Mouse (Mus musculus): Measurements from ENCODE around the gene Asb13. TPM values are rescaled to one million over a fixed set of nuclear protein-coding genes. Genes with fewer than 3 reads are reported as not detected.
A peak's percentile ranks its signal among the peaks of the same experiment; 100 is the strongest.

Gene Asb13
- polyA plus RNA-seq, 1 experiment from 2014 or later, result 13.2 TPM

DNA sequence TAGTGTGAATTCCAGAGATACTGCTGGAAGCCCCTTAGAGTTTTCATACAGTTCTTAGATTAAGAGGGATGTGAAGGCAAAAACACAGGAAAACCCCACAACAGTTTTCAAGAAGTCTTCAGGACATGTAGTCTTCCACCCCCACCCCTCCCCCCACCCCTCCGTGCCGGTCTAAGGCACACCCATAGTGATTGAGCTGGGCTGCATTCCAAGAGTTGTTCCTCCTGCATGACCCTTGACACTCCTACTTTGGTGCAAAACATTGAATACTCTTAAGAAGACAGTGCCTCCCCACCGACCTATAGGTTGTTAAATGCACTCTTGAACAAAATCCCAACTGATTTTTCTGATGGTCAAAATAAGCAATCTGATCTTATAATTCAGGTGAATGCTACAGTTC lies 5.7 kb upstream of the Asb13 start:
- ATAC-seq (ENCODE audit: low FRiP score) (no peak), DNase-seq (ENCODE audit: low spot score) (no peak)
- Histone ChIP-seq H3K4me1 (replicated peaks; ENCODE audit: control insufficient read depth, insufficient read depth, low read length) (no peaks in the 10 kb centered on the region), H3K4me3 (ENCODE audit: low read depth, low read length) (no peak overlapping the region), H3K27me3 (ENCODE audit: control insufficient read depth, insufficient read depth, low read length) (peaks cover under 1% of the 10 kb centered on the region; the same call in 1 of the 2 replicates), H3K36me3 (ENCODE audit: control insufficient read depth, insufficient read depth, low read length) (no peaks in the 10 kb centered on the region), H3K27ac (ENCODE audit: low read depth, low read length) (no peak overlapping the region), H3K4me2 (replicated peaks; ENCODE audit: low read depth, low read length) (no peak overlapping the region), H3K9me3 (ENCODE audit: control insufficient read depth, low read length) (no peaks in the 10 kb centered on the region), H3K9ac (ENCODE audit: low read depth, low read length) (no peak overlapping the region)
- WGBS, result 29% methylated on average over 3 of the region's 3 CpGs

DNA sequence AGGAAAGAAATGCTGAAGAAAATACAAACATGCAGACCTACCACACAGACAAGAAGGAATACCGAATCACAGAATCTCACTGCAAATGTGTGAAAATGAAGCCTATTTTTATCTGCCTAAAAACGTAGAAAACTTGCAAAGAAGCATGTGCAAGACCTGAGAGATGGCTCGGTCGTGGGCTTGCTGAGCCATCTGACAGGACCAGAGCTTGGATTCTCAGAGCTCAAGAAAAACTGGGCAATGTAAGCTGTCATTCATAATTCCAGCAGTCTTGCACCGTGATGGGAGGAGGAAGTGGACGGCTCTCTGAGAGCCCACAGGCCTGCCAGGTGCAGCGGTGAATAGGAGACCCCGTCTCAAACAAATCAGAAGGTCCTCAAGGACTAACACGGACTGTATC lies 1.3 kb upstream of the Asb13 start:
- ATAC-seq (ENCODE audit: low FRiP score), result no peak
- Histone ChIP-seq H3K9me3 (ENCODE audit: control insufficient read depth, low read length) (no peaks in the 10 kb centered on the region), H3K27me3 (ENCODE audit: control insufficient read depth, insufficient read depth, low read length) (peaks cover 2% of the 10 kb centered on the region; the same call in 1 of the 2 replicates), H3K4me2 (replicated peaks; ENCODE audit: low read depth, low read length) (no peak overlapping the region), H3K9ac (ENCODE audit: low read depth, low read length) (no peak overlapping the region), H3K4me3 (ENCODE audit: low read depth, low read length) (no peak overlapping the region), H3K27ac (ENCODE audit: low read depth, low read length) (no peak overlapping the region), H3K4me1 (replicated peaks; ENCODE audit: control insufficient read depth, insufficient read depth, low read length) (no peaks in the 10 kb centered on the region), H3K36me3 (ENCODE audit: control insufficient read depth, insufficient read depth, low read length) (no peaks in the 10 kb centered on the region)
- no peak for DNase-seq (ENCODE audit: low spot score)
- WGBS, result 82% methylated on average over 9 of the region's 9 CpGs

GRCm38 (mm10) chr13:3633131-3633530 lies 701 bp upstream of the Asb13 start:
- Histone ChIP-seq H3K36me3 (ENCODE audit: control insufficient read depth, insufficient read depth, low read length) (no peaks in the 10 kb centered on the region), H3K27ac (ENCODE audit: low read depth, low read length) (no peak overlapping the region), H3K4me3 (ENCODE audit: low read depth, low read length) (no peak overlapping the region), H3K9me3 (ENCODE audit: control insufficient read depth, low read length) (no peaks in the 10 kb centered on the region), H3K4me2 (replicated peaks; ENCODE audit: low read depth, low read length) (no peak overlapping the region), H3K27me3 (ENCODE audit: control insufficient read depth, insufficient read depth, low read length) (peaks cover 2% of the 10 kb centered on the region; the same call in 1 of the 2 replicates), H3K9ac (ENCODE audit: low read depth, low read length) (no peak overlapping the region), H3K4me1 (replicated peaks; ENCODE audit: control insufficient read depth, insufficient read depth, low read length) (no peaks in the 10 kb centered on the region)
- ATAC-seq (ENCODE audit: low FRiP score), result no peak
- DNase-seq (ENCODE audit: low spot score), result no peak
- WGBS, result 42% methylated on average over 6 of the region's 6 CpGs

- WGBS, result 88% methylated on average over 3 of the region's 3 CpGs
- H3K9me3 ChIP-seq (ENCODE audit: control insufficient read depth, low read length), result no peaks in the 10 kb centered on the region
Observed at GRCm38 (mm10) chr13:3635076-3635475, 1.2 kb downstream of the Asb13 start.

DNA sequence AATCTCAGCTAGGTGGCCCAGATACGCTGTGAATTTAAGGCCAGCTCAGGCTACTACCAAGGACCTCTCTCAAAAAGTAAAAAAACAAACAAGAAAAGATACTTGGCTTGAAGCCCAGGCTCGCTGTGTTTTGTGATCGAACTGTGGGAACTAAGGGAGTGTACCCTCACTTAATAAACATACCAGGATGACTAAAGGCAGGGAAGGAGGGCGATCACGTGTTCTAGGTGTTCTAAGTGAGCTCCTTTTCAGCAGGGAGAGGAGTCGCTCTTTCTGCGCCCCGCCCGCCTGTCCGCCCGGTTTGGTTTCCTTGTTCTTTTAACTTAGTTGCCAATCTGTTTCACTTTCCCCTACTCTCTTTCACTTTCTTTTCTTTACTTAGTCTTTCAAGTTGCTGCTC lies 3.0 kb downstream of the Asb13 start:
- no peak overlapping the region for H3K27ac ChIP-seq (ENCODE audit: low read depth, low read length)
- peaks cover 2% of the 10 kb centered on the region; the same call in 1 of the 2 replicates for H3K27me3 ChIP-seq (ENCODE audit: control insufficient read depth, insufficient read depth, low read length)
- no peak overlapping the region for H3K4me3 ChIP-seq (ENCODE audit: low read depth, low read length)
- no peak overlapping the region for H3K4me2 ChIP-seq (replicated peaks; ENCODE audit: low read depth, low read length)
- DNase-seq (ENCODE audit: low spot score) (no peak), ATAC-seq (ENCODE audit: low FRiP score) (no peak)
- no peaks in the 10 kb centered on the region for H3K4me1 ChIP-seq (replicated peaks; ENCODE audit: control insufficient read depth, insufficient read depth, low read length)
- 74% methylated on average over 11 of the region's 11 CpGs for WGBS
- H3K9me3 ChIP-seq (ENCODE audit: control insufficient read depth, low read length), result no peaks in the 10 kb centered on the region
- no peak overlapping the region for H3K9ac ChIP-seq (ENCODE audit: low read depth, low read length)
- H3K36me3 ChIP-seq (ENCODE audit: control insufficient read depth, insufficient read depth, low read length), result no peaks in the 10 kb centered on the region

More at GRCm38 (mm10) chr13:3635076-3635475, 1.2 kb downstream of the Asb13 start:
- Histone ChIP-seq H3K27me3 (ENCODE audit: control insufficient read depth, insufficient read depth, low read length) (peaks cover 2% of the 10 kb centered on the region; the same call in 1 of the 2 replicates), H3K4me2 (replicated peaks; ENCODE audit: low read depth, low read length) (no peak overlapping the region), H3K9ac (ENCODE audit: low read depth, low read length) (no peak overlapping the region), H3K4me3 (ENCODE audit: low read depth, low read length) (no peak overlapping the region), H3K36me3 (ENCODE audit: control insufficient read depth, insufficient read depth, low read length) (no peaks in the 10 kb centered on the region), H3K4me1 (replicated peaks; ENCODE audit: control insufficient read depth, insufficient read depth, low read length) (no peaks in the 10 kb centered on the region), H3K27ac (ENCODE audit: low read depth, low read length) (no peak overlapping the region)
- no peak for DNase-seq (ENCODE audit: low spot score)
- ATAC-seq (ENCODE audit: low FRiP score), result no peak

DNA sequence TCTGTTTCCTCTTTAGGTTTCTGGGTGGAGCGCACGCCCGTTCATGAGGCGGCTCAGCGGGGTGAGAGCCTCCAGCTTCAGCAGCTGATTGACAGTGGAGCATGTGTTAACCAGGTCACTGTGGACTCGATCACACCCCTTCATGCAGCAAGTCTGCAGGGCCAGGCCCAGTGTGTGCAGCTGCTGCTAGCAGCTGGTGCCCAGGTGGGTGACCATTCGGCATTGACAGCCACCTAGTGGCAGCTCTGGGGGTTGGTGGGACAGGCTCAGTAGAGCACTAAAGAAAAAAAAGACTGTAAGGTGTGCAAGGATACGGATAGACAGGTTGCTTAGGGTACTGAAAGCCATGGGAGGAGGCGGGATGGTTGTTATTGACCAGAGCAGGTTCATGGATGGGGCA lies 8.2 kb downstream of the Asb13 start:
- 74% methylated on average over 9 of the region's 9 CpGs for WGBS

DNA sequence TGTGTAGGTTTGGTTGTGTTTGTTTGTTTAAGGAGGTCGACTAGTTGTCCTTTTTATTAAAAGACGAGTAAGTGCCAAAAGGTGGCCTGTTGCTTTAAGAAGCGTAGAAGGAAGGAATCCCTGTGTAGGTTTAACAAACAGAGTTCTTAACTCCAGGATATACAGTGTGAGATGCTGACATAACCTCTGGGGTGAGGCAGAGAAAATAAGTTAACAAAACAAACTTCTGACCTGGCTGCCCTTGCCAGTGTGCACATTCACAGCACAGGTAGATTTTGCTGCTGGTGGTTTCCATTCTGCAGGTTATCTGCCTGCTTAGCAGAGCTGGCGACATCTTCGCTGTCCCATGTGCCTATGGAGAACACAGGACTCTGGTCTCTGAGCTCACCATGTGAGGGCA lies 8.7 kb downstream of the Asb13 start:
- H3K9me3 ChIP-seq (ENCODE audit: control insufficient read depth, low read length), result no peaks in the 10 kb centered on the region
- H3K4me2 ChIP-seq (replicated peaks; ENCODE audit: low read depth, low read length), result no peak overlapping the region
- WGBS, result 78% methylated on average over 5 of the region's 5 CpGs
- H3K9ac ChIP-seq (ENCODE audit: low read depth, low read length), result no peak overlapping the region
- H3K27me3 ChIP-seq (ENCODE audit: control insufficient read depth, insufficient read depth, low read length), result no peaks in the 10 kb centered on the region
- no peaks in the 10 kb centered on the region for H3K4me1 ChIP-seq (replicated peaks; ENCODE audit: control insufficient read depth, insufficient read depth, low read length)
- ATAC-seq (ENCODE audit: low FRiP score), result no peak
- DNase-seq (ENCODE audit: low spot score), result no peak
- H3K4me3 ChIP-seq (ENCODE audit: low read depth, low read length), result no peak overlapping the region
- H3K27ac ChIP-seq (ENCODE audit: low read depth, low read length), result no peak overlapping the region
- H3K36me3 ChIP-seq (ENCODE audit: control insufficient read depth, insufficient read depth, low read length), result no peaks in the 10 kb centered on the region

More for the DNA sequence above, 8.2 kb downstream of the Asb13 start:
- no peak overlapping the region for H3K4me3 ChIP-seq (ENCODE audit: low read depth, low read length)
- ATAC-seq (ENCODE audit: low FRiP score) (no peak), DNase-seq (ENCODE audit: low spot score) (peak; percentile 18)
- H3K27me3 ChIP-seq (ENCODE audit: control insufficient read depth, insufficient read depth, low read length), result no peaks in the 10 kb centered on the region
- H3K4me1 ChIP-seq (replicated peaks; ENCODE audit: control insufficient read depth, insufficient read depth, low read length), result no peaks in the 10 kb centered on the region
- no peak overlapping the region for H3K27ac ChIP-seq (ENCODE audit: low read depth, low read length)
- H3K9ac ChIP-seq (ENCODE audit: low read depth, low read length), result no peak overlapping the region
- H3K36me3 ChIP-seq (ENCODE audit: control insufficient read depth, insufficient read depth, low read length), result no peaks in the 10 kb centered on the region
- H3K4me2 ChIP-seq (replicated peaks; ENCODE audit: low read depth, low read length), result no peak overlapping the region
- no peaks in the 10 kb centered on the region for H3K9me3 ChIP-seq (ENCODE audit: control insufficient read depth, low read length)

GRCm38 (mm10) chr13:3644871-3645270 lies 11.0 kb downstream of the Asb13 start:
- H3K9ac ChIP-seq (ENCODE audit: low read depth, low read length), result no peak overlapping the region
- no peak overlapping the region for H3K4me2 ChIP-seq (replicated peaks; ENCODE audit: low read depth, low read length)
- no peaks in the 10 kb centered on the region for H3K4me1 ChIP-seq (replicated peaks; ENCODE audit: control insufficient read depth, insufficient read depth, low read length)
- WGBS, result 94% methylated on average over 5 of the region's 5 CpGs
- DNase-seq (ENCODE audit: low spot score), result no peak
- no peak overlapping the region for H3K27ac ChIP-seq (ENCODE audit: low read depth, low read length)
- H3K4me3 ChIP-seq (ENCODE audit: low read depth, low read length), result no peak overlapping the region
- H3K27me3 ChIP-seq (ENCODE audit: control insufficient read depth, insufficient read depth, low read length), result no peaks in the 10 kb centered on the region
- no peaks in the 10 kb centered on the region for H3K9me3 ChIP-seq (ENCODE audit: control insufficient read depth, low read length)
- ATAC-seq (ENCODE audit: low FRiP score), result no peak
- no peaks in the 10 kb centered on the region for H3K36me3 ChIP-seq (ENCODE audit: control insufficient read depth, insufficient read depth, low read length)

GRCm38 (mm10) chr13:3645919-3646318 lies 12.1 kb downstream of the Asb13 start:
- Histone ChIP-seq H3K27me3 (ENCODE audit: control insufficient read depth, insufficient read depth, low read length) (no peaks in the 10 kb centered on the region), H3K9ac (ENCODE audit: low read depth, low read length) (no peak overlapping the region), H3K27ac (ENCODE audit: low read depth, low read length) (no peak overlapping the region), H3K36me3 (ENCODE audit: control insufficient read depth, insufficient read depth, low read length) (no peaks in the 10 kb centered on the region), H3K4me3 (ENCODE audit: low read depth, low read length) (no peak overlapping the region), H3K4me2 (replicated peaks; ENCODE audit: low read depth, low read length) (no peak overlapping the region), H3K4me1 (replicated peaks; ENCODE audit: control insufficient read depth, insufficient read depth, low read length) (no peaks in the 10 kb centered on the region), H3K9me3 (ENCODE audit: control insufficient read depth, low read length) (no peaks in the 10 kb centered on the region)
- WGBS, result 88% methylated on average over 3 of the region's 3 CpGs
- ATAC-seq (ENCODE audit: low FRiP score) (no peak), DNase-seq (ENCODE audit: low spot score) (no peak)
